Mouse (Mus musculus) intestine, embryonic 16.5 days (tissue): ENCODE measurements around the gene Tmx4. TPM values are rescaled to one million over a fixed set of nuclear protein-coding genes. Genes with fewer than 3 reads are reported as not detected.

Source experiments
- ATAC-seq: fragments of 200-750 bp; cut with Nextera tagmentation; 2 replicates; pipeline ENCODE4 v1.8.0; 2017; ENCODE audit warnings: moderate TSS enrichment, moderate library complexity
- H3K27ac ChIP-seq: fragments of 300-500 bp; sonication (generic); 2 replicates; pipeline ENCODE4 v1.5.1; 2014; ENCODE audit warnings: mild to moderate bottlenecking, low read length
- H3K27me3 ChIP-seq: fragments of 300-500 bp; sonication (generic); replicated peaks from 2 replicates; pipeline ENCODE4 v1.6.1; 2014; ENCODE audit warnings: low read length, control low read depth, mixed read lengths; ENCODE audit not compliant: control insufficient read depth, insufficient read depth
- H3K36me3 ChIP-seq: fragments of 300-500 bp; sonication (generic); 2 replicates; pipeline ENCODE4 v1.6.1; 2014; ENCODE audit warnings: low read length, control low read depth; ENCODE audit not compliant: control insufficient read depth, insufficient read depth
- H3K4me1 ChIP-seq: fragments of 300-500 bp; sonication (generic); 2 replicates; pipeline ENCODE4 v1.6.1; 2014; ENCODE audit warnings: low read length, control low read depth, mixed read lengths; ENCODE audit not compliant: control insufficient read depth, insufficient read depth
- H3K4me2 ChIP-seq: fragments of 300-500 bp; sonication (generic); 2 replicates; pipeline ENCODE4 v1.6.1; 2014; ENCODE audit warnings: low read depth, low read length, control low read depth
- H3K4me3 ChIP-seq: fragments of 300-500 bp; sonication (generic); 2 replicates; pipeline ENCODE4 v1.5.1; 2014; ENCODE audit warnings: mild to moderate bottlenecking, low read length
- H3K9ac ChIP-seq: fragments of 300-500 bp; sonication (generic); 2 replicates; pipeline ENCODE4 v1.6.1; 2014; ENCODE audit warnings: low read depth, low read length
- H3K9me3 ChIP-seq: fragments of 300-500 bp; sonication (generic); 2 replicates; pipeline ENCODE4 v1.6.1; 2016; ENCODE audit warnings: low read length, control low read depth; ENCODE audit not compliant: control insufficient read depth
- WGBS: fragments of 180-500 bp; shearing (Covaris S2); extraction: QIAGEN DNeasy Blood & Tissue Kit; methylation state at CpG from one replicate; pipeline ENCODE4 v1.1.7; 2014; 5-methylcytosine and 5-hydroxymethylcytosine counted together
- polyA plus RNA-seq: library from polyadenylated mRNA; unstranded; fragments of >200 nt; fragmentation: Nextera tagmentation; extraction: Ambion mirVana; gene quantifications from 2 replicates; pipeline ENCODE4 v1.2.1, GENCODE M21; 2015

Tmx4 gene
- polyA plus RNA-seq, 1 experiment from 2014 or later: 9.7 TPM

- no peak overlapping the region for H3K27ac ChIP-seq
- no peak overlapping the region for H3K4me2 ChIP-seq
- H3K4me3 ChIP-seq: no peak overlapping the region
- no peak overlapping the region for H3K9ac ChIP-seq
- no peak for ATAC-seq
- H3K36me3 ChIP-seq: no peaks in the 10 kb centered on the region
- H3K4me1 ChIP-seq: no peaks in the 10 kb centered on the region
- H3K27me3 ChIP-seq: no peaks in the 10 kb centered on the region
- H3K9me3 ChIP-seq: no peaks in the 10 kb centered on the region
These were observed 39.0 kb downstream of the Tmx4 start for GRCm38 (mm10) chr2:134604935-134605334.

- 94% methylated on average over 6 of the region's 6 CpGs for WGBS
These were observed 52.8 kb downstream of the Tmx4 start for GRCm38 (mm10) chr2:134591081-134591694.

DNA sequence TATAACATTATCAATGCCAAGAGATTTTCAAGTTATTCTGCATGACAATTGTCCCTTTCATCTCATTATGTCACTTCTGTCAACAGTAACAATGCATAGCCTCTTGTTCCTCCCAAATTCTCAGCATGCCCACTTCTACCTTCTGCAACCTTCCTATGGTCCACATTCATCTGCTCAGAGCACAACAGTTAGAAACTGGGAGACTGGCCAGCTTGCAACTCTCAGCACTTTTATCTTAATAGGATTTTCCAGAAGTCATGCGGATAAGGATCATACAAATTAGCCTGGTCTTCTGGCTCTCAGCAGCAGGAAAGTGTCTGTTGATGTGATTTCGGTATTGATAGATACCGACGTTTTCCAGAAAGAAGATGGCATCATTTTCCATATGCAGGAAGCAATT lies 58.7 kb downstream of the Tmx4 start:
- H3K9ac ChIP-seq: no peak overlapping the region
- H3K4me2 ChIP-seq: no peak overlapping the region
- no peaks in the 10 kb centered on the region for H3K27me3 ChIP-seq
- ATAC-seq: no peak
- no peaks in the 10 kb centered on the region for H3K9me3 ChIP-seq
- H3K4me3 ChIP-seq: no peak overlapping the region
- H3K36me3 ChIP-seq: no peaks in the 10 kb centered on the region
- WGBS: 61% methylated on average over 4 of the region's 4 CpGs
- no peaks in the 10 kb centered on the region for H3K4me1 ChIP-seq
- no peak overlapping the region for H3K27ac ChIP-seq

More at GRCm38 (mm10) chr2:134591081-134591694, 52.8 kb downstream of the Tmx4 start:
- Histone ChIP-seq H3K4me1 (no peaks in the 10 kb centered on the region), H3K9me3 (no peaks in the 10 kb centered on the region), H3K9ac (no peak overlapping the region), H3K36me3 (no peaks in the 10 kb centered on the region), H3K4me2 (no peak overlapping the region), H3K27ac (no peak overlapping the region), H3K4me3 (no peak overlapping the region), H3K27me3 (no peaks in the 10 kb centered on the region)
- no peak for ATAC-seq

GRCm38 (mm10) chr2:134559422-134559821 lies 84.5 kb downstream of the Tmx4 start:
- Histone ChIP-seq H3K27ac (no peak overlapping the region), H3K4me1 (no peaks in the 10 kb centered on the region), H3K9me3 (no peaks in the 10 kb centered on the region), H3K9ac (no peak overlapping the region), H3K36me3 (no peaks in the 10 kb centered on the region), H3K4me2 (no peak overlapping the region), H3K27me3 (no peaks in the 10 kb centered on the region), H3K4me3 (no peak overlapping the region)
- 60% methylated on average over 3 of the region's 3 CpGs for WGBS
- ATAC-seq: no peak

DNA sequence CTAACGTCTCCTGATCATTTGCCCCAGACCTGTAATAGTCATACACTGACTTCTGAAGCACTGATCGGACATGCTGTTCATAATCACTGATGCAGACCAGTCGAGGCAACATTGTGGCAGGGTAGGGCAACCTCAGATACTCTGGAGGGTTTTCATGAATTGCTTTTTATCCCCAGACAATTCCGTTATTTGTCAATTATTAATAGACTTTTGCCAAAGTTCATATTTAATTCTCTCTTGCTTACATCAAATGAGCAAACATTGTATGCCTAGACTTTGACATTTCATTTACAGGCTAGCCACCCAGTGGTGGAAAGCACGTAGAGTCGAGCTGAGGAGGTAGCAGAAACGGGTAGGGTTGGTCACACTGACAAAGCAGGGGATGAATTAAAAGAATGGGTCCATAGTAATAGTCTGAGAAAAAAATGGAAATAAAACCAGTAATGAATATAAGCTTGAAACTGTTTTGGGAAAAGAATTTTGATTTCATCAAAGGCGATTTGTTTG lies 89.7 kb downstream of the Tmx4 start, which contains the start of gene Hao1:
TSS of gene Hao1 (minus strand) at position 148 of the 507 bp plus-strand sequence.
- H3K4me1 ChIP-seq: no peaks in the 10 kb centered on the region
- ATAC-seq: no peak
- H3K27ac ChIP-seq: no peak within 1 kb of the TSS
- H3K9me3 ChIP-seq: no peaks in the 10 kb centered on the region
- no peaks in the 10 kb centered on the region for H3K36me3 ChIP-seq
- H3K9ac ChIP-seq: no peak within 1 kb of the TSS
- WGBS: 72% methylated on average over 8 of the region's 8 CpGs
- H3K4me2 ChIP-seq: no peak within 1 kb of the TSS
- H3K27me3 ChIP-seq: no peaks in the 10 kb centered on the region
- no peak within 1 kb of the TSS for H3K4me3 ChIP-seq

DNA sequence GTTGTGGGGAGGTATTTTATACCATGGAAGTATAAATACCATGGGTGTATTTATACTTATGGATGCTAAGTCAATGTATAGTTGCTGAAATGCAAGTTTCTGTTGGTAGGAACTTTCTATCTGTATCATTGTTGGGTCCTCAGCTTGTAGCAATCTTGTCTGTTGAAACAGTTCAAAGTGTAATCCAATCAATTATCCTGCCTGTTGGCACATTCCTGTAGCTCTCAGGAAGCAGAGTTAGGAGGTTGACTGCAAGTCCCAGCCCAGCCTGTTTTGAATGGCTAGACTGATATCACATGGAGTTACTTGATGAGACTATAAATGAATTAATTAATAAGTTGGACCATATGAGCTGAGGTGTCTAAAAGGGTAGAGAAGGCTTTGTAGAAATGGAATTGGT lies 91.6 kb downstream of the Tmx4 start:
- H3K9ac ChIP-seq: no peak overlapping the region
- H3K4me1 ChIP-seq: no peaks in the 10 kb centered on the region
- H3K9me3 ChIP-seq: no peaks in the 10 kb centered on the region
- no peak overlapping the region for H3K27ac ChIP-seq
- no peaks in the 10 kb centered on the region for H3K36me3 ChIP-seq
- H3K4me3 ChIP-seq: no peak overlapping the region
- no peak overlapping the region for H3K4me2 ChIP-seq
- no peaks in the 10 kb centered on the region for H3K27me3 ChIP-seq
- no peak for ATAC-seq

DNA sequence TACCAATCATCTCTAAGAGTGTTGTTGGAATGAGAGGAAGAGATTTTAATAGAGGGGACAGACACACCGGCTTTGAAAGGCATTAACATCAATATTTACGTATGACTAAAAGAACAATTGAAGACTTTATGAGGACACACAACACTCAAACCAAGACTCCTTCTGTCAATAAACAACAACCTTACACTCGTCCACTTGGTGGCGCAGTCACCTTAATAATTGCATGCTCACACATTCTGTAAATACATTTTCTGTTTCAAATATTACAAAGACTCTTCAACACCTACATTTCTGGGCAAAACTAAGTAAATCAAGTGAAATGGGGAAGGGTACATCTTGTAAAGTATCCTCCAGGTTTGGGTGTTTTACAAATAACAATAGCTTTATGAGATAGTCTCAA lies 94.2 kb downstream of the Tmx4 start:
- Histone ChIP-seq H3K36me3 (no peaks in the 10 kb centered on the region), H3K9me3 (no peaks in the 10 kb centered on the region), H3K4me1 (no peaks in the 10 kb centered on the region), H3K4me2 (no peak overlapping the region), H3K4me3 (no peak overlapping the region), H3K27me3 (no peaks in the 10 kb centered on the region), H3K9ac (no peak overlapping the region), H3K27ac (no peak overlapping the region)
- no peak for ATAC-seq
- WGBS: 13% methylated on average over 4 of the region's 4 CpGs

GRCm38 (mm10) chr2:134545116-134545515 lies 98.8 kb downstream of the Tmx4 start:
- no peaks in the 10 kb centered on the region for H3K4me1 ChIP-seq
- no peaks in the 10 kb centered on the region for H3K36me3 ChIP-seq
- H3K4me2 ChIP-seq: no peak overlapping the region
- no peak overlapping the region for H3K27ac ChIP-seq
- WGBS: 69% methylated on average over 5 of the region's 5 CpGs
- no peak overlapping the region for H3K9ac ChIP-seq
- H3K4me3 ChIP-seq: no peak overlapping the region
- H3K9me3 ChIP-seq: no peaks in the 10 kb centered on the region
- ATAC-seq: no peak
- H3K27me3 ChIP-seq: no peaks in the 10 kb centered on the region

DNA sequence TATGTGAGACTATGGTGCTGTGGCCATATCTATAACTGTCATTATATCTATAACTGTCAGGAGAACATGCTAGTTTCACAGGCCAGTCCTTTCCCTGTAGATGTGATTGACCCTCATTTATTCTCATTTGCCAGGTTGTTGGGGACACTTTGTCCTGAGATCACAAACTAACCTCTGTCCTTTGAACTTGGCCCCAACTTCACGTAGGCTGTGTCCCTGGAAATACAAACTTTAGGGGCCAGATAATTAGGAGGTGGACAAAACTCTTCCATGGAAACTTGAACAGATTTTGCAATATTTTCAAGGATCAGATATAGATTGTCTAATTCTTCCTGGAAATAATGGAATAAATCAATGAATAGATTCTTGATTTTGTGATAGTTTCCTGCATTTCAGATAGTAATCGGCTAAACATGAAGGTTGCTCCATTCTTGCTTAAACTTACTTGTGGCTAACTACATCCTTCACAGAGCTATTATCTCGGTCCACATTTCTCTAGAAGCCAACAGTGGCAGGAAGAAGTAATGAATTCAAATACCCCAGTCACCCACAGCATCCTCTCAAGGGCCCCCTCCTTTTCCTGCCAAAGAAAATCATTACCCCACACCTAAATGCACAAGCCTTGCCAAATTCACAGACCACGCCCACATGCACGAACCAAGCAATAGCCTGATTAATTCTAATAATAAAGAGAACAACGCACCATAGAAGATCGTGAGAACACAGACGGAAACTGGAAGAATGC lies 99.5 kb downstream of the Tmx4 start:
- no peaks in the 10 kb centered on the region for H3K4me1 ChIP-seq
- no peak overlapping the region for H3K27ac ChIP-seq
- no peaks in the 10 kb centered on the region for H3K27me3 ChIP-seq
- ATAC-seq: no peak
- no peak overlapping the region for H3K4me2 ChIP-seq
- H3K9me3 ChIP-seq: no peaks in the 10 kb centered on the region
- 76% methylated on average over 8 of the region's 8 CpGs for WGBS
- no peak overlapping the region for H3K9ac ChIP-seq
- no peaks in the 10 kb centered on the region for H3K36me3 ChIP-seq
- no peak overlapping the region for H3K4me3 ChIP-seq
